ENCODE assay signal across 9 mouse cellular contexts in the genomic region with DNA sequence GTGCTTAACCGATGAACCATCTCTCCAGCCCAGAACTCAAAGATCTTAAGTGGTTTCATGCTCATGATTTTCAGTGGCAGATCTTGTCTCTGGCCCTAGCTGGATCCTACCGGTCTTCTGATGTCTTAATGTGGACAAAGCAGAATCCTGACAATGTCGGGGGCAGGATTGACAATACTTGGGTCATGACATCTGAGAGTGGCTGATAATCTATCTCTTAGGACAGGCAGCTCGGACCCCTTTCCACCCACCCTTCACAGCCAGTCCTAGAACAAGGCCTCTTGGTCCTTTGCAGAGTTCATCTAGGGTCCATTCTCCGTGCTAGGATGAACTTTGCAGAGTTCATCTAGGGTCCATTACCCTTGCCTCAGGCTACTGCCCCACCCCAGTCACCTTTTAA. TPM values are rescaled to one million over a fixed set of nuclear protein-coding genes. Genes with fewer than 3 reads are reported as not detected.
DNase-seq lines count a peak whose midpoint lies in the region; ATAC-seq and TF ChIP-seq lines count a peak whose summit lies in the region.
"Had no signal": no experiment of that assay in that cellular context is flagged by ENCODE, and none has a peak within 500 bp of the region (broad histone marks: within the 10 kb centered on the region; RNA-seq: fewer than 3 reads in every experiment).

No protein-coding gene starts in this region.

- H3K4me1 ChIP-seq in heart, embryonic 16.5 days (ENCODE audit: control insufficient read depth, insufficient read depth, low read length) = peaks cover 19% of the 10 kb centered on the region
- peaks cover 41% of the 10 kb centered on the region for H3K4me1 ChIP-seq in embryonic facial prominence, embryonic 13.5 days
- 0 out of 2 replicates have a peak, but pooled peaks cover 6% of the 10 kb centered on the region for H3K4me1 ChIP-seq in intestine, postnatal 0 days (replicated peaks; ENCODE audit: control insufficient read depth, insufficient read depth, low read length)
- peaks cover 27% of the 10 kb centered on the region for H3K4me1 ChIP-seq in midbrain, embryonic 15.5 days

- no peak for TF ChIP-seq CTCF in intestine, postnatal 0 days (IDR thresholded peaks at IDR 0.05; ENCODE audit: low read depth)

- no peaks in the 10 kb centered on the region for H3K9me3 ChIP-seq in heart, embryonic 16.5 days (replicated peaks; ENCODE audit: control insufficient read depth, low read length)
- no peaks in the 10 kb centered on the region for H3K9me3 ChIP-seq in embryonic facial prominence, embryonic 13.5 days
- H3K9me3 ChIP-seq in intestine, postnatal 0 days (ENCODE audit: control insufficient read depth) = no peaks in the 10 kb centered on the region
- H3K9me3 ChIP-seq in midbrain, embryonic 15.5 days = no peaks in the 10 kb centered on the region

- H3K27ac ChIP-seq in heart, embryonic 16.5 days (ENCODE audit: low read length) = no peak overlapping the region
- no peak overlapping the region for H3K27ac ChIP-seq in embryonic facial prominence, embryonic 13.5 days
- no peak overlapping the region for H3K27ac ChIP-seq in intestine, postnatal 0 days (ENCODE audit: low read depth, low read length)
- H3K27ac ChIP-seq in midbrain, embryonic 15.5 days = no peak overlapping the region

- DNase-seq in heart, postnatal 10 days = no peak
- DNase-seq in gastrocnemius, adult 18-20 months (ENCODE audit: low spot score) = no peak
- DNase-seq in cerebellum, adult 9-11 months = no peak
- DNase-seq: kidney, postnatal 10 days had no signal

- H3K4me3 ChIP-seq in heart, embryonic 16.5 days (ENCODE audit: low read length) = no peak overlapping the region; the same call in 1 of the 2 replicates
- H3K4me3 ChIP-seq in embryonic facial prominence, embryonic 13.5 days = peak overlapping the region; percentile 10; the same call in 1 of the 2 replicates
- H3K4me3 ChIP-seq in intestine, postnatal 0 days (ENCODE audit: low read depth, low read length) = no peak overlapping the region
- peak overlapping the region; percentile 77 for H3K4me3 ChIP-seq in midbrain, embryonic 15.5 days

- peak overlapping the region; percentile 94; the same call in 1 of the 2 replicates for H3K4me2 ChIP-seq in heart, embryonic 16.5 days (ENCODE audit: low read depth, low read length)
- peak overlapping the region; percentile 99 for H3K4me2 ChIP-seq in embryonic facial prominence, embryonic 13.5 days
- H3K4me2 ChIP-seq in intestine, postnatal 0 days (replicated peaks; ENCODE audit: low read depth) = peak overlapping the region; percentile 98; the same call in 1 of the 2 replicates
- H3K4me2 ChIP-seq in midbrain, embryonic 15.5 days = peak overlapping the region; percentile 89

- no peak overlapping the region for H3K9ac ChIP-seq in heart, embryonic 16.5 days (ENCODE audit: low read length)
- 0 out of 2 replicates have a peak overlapping the region, but pooled peaks have one; percentile 92 for H3K9ac ChIP-seq in embryonic facial prominence, embryonic 13.5 days
- H3K9ac ChIP-seq in intestine, postnatal 0 days (ENCODE audit: low read depth, low read length) = no peak overlapping the region
- H3K9ac ChIP-seq in midbrain, embryonic 15.5 days = no peak overlapping the region; the same call in 1 of the 2 replicates

- intact Hi-C loops in heart, postnatal 10 days (cut with DNase I) = loop anchor here (5.0 kb wide), 1 partner anchor 71 kb away; no protein-coding TSS in a partner anchor

- ATAC-seq in heart, embryonic 16.5 days (replicated peaks; ENCODE audit: extremely low read depth, insufficient read depth, low FRiP score) = no peak
- no peak for ATAC-seq in embryonic facial prominence, embryonic 13.5 days (ENCODE audit: insufficient number of reproducible peaks, insufficient read depth, low FRiP score, low TSS enrichment, low read depth)
- ATAC-seq in intestine, postnatal 0 days = no peak
- no peak for ATAC-seq in midbrain, embryonic 15.5 days (replicated peaks)
- ATAC-seq in inflammation-experienced regulatory T-cells, adult 6 months = no peak

- peaks cover 2% of the 10 kb centered on the region; the same call in 1 of the 2 replicates for H3K27me3 ChIP-seq in heart, embryonic 16.5 days (ENCODE audit: control insufficient read depth, insufficient read depth, low read length)
- H3K27me3 ChIP-seq in embryonic facial prominence, embryonic 13.5 days = no peaks in the 10 kb centered on the region
- no peaks in the 10 kb centered on the region for H3K27me3 ChIP-seq in intestine, postnatal 0 days (replicated peaks; ENCODE audit: control insufficient read depth, insufficient read depth, low read length)
- no peaks in the 10 kb centered on the region for H3K27me3 ChIP-seq in midbrain, embryonic 15.5 days (replicated peaks)

- no peaks in the 10 kb centered on the region for H3K36me3 ChIP-seq in heart, embryonic 16.5 days (ENCODE audit: control insufficient read depth, insufficient read depth)
- H3K36me3 ChIP-seq in embryonic facial prominence, embryonic 13.5 days = no peaks in the 10 kb centered on the region
- H3K36me3 ChIP-seq in intestine, postnatal 0 days (ENCODE audit: control insufficient read depth, insufficient read depth) = no peaks in the 10 kb centered on the region
- no peaks in the 10 kb centered on the region for H3K36me3 ChIP-seq in midbrain, embryonic 15.5 days (replicated peaks)

- 61% methylated on average over 5 of the region's 5 CpGs for WGBS in heart, embryonic 16.5 days
- 50% methylated on average over 5 of the region's 5 CpGs for whole genome bisulfite sequencing in embryonic facial prominence, embryonic 13.5 days
- 70% methylated on average over 5 of the region's 5 CpGs for WGBS in intestine, postnatal 0 days
- 62% methylated on average over 5 of the region's 5 CpGs for WGBS in midbrain, embryonic 15.5 days

RNA-seq across cellular contexts. Expression of a gene that starts 2.1 kb away (rescaled TPM):
- polyA plus RNA-seq in heart, embryonic 16.5 days (2015; fragmentation: Nextera tagmentation; extraction: Ambion mirVana) = 31.9 and 32.7 TPM in 2 replicates
- 10 to 100 TPM; 29.7 to 35.2 TPM for total RNA-seq in heart, postnatal 10 days (2021)
- 57.2 and 60.2 TPM in 2 replicates for polyA plus RNA-seq in embryonic facial prominence, embryonic 13.5 days (2015; fragmentation: Nextera tagmentation; extraction: Ambion mirVana)
- polyA plus RNA-seq in intestine, postnatal 0 days (2015; fragmentation: Nextera tagmentation; extraction: Ambion mirVana) = 18.0 and 19.9 TPM in 2 replicates
- 49.0 and 50.7 TPM in 2 replicates for polyA plus RNA-seq in midbrain, embryonic 15.5 days (2015; fragmentation: Nextera tagmentation; extraction: Ambion mirVana)
- polyA plus RNA-seq in inflammation-experienced regulatory T-cells, adult 6 months (2017; shearing (Covaris generic)) = 10 to 100 TPM in 2 of 3 experiments, 1 to 10 TPM in 1; 8.6 to 14.8 (median 12.8) TPM
- 100 to 1,000 TPM in 1 of 2 experiments, 10 to 100 TPM in 1; 86.0 to 120 TPM for total RNA-seq in gastrocnemius, adult 18-20 months (2021)

Comparison
In these comparisons a context has a peak if more than half of its experiments do, and no peak if none do; other contexts are left out.
1. H3K4me3 ChIP-seq: peak in embryonic facial prominence, embryonic 13.5 days (single experiment) and midbrain, embryonic 15.5 days (single experiment); none in heart, embryonic 16.5 days (single experiment) and intestine, postnatal 0 days (single experiment).
2. Peak in every context shown above with its lines, with median percentiles within 50 percentile points of each other: H3K4me2 ChIP-seq.